In genomic region chr2:137853399-137854259, GRCm38 (mm10) we compare ENCODE assay signal across 16 mouse cellular contexts.
DNase-seq lines count a peak whose midpoint lies in the region; ATAC-seq and TF ChIP-seq lines count a peak whose summit lies in the region.
"Had no signal": no experiment of that assay in that cellular context is flagged by ENCODE, and none has a peak within 500 bp of the region (broad histone marks: within the 10 kb centered on the region; RNA-seq: fewer than 3 reads in every experiment).

No protein-coding gene starts in this region.

- no peak for TF ChIP-seq POLR2A in myocyte (IDR thresholded peaks at IDR 0.05; ENCODE audit: insufficient read length, low read depth)

- no peak overlapping the region for H3K9ac ChIP-seq in heart, embryonic 13.5 days
- H3K9ac ChIP-seq in kidney, embryonic 14.5 days (ENCODE audit: low read depth, low read length): no peak overlapping the region
- H3K9ac ChIP-seq: forebrain, embryonic 13.5 days; heart, embryonic 15.5 days had no signal

- H3K9me3 ChIP-seq in heart, embryonic 13.5 days: no peaks in the 10 kb centered on the region
- no peaks in the 10 kb centered on the region for H3K9me3 ChIP-seq in kidney, embryonic 14.5 days (ENCODE audit: control insufficient read depth, low read length)
- no peaks in the 10 kb centered on the region for H3K9me3 ChIP-seq in limb, embryonic 10.5 days (replicated peaks)
- H3K9me3 ChIP-seq: forebrain, embryonic 13.5 days; heart, embryonic 15.5 days had no signal

- WGBS in heart, embryonic 13.5 days: 78% methylated on average over 10 of the region's 10 CpGs
- WGBS in kidney, embryonic 14.5 days: 35% methylated on average over 10 of the region's 10 CpGs
- WGBS in limb, embryonic 10.5 days: 34% methylated on average over 10 of the region's 10 CpGs

- H3K27ac ChIP-seq in heart, embryonic 13.5 days (replicated peaks): peak overlapping the region; percentile 42
- no peak overlapping the region for H3K27ac ChIP-seq in kidney, embryonic 14.5 days (ENCODE audit: low read depth, low read length)
- H3K27ac ChIP-seq in limb, embryonic 10.5 days: no peak overlapping the region
- H3K27ac ChIP-seq: forebrain, embryonic 13.5 days; heart, embryonic 15.5 days had no signal

- no peak overlapping the region for H3K4me2 ChIP-seq in heart, embryonic 13.5 days
- H3K4me2 ChIP-seq in kidney, embryonic 14.5 days (replicated peaks; ENCODE audit: low read depth, low read length): no peak overlapping the region
- H3K4me2 ChIP-seq in myocyte (ENCODE audit: low read depth): peak overlapping the region; percentile 22
- H3K4me2 ChIP-seq: forebrain, embryonic 13.5 days; heart, embryonic 15.5 days; liver, embryonic 11.5 days had no signal

- no peak for DNase-seq in heart, adult 18-20 months
- peak; percentile 3 to 4 for DNase-seq in kidney, postnatal 4 days
- peak; percentile 58 for DNase-seq in limb, embryonic 10.5 days (ENCODE audit: low spot score)
- no peak for DNase-seq in left cerebral cortex, postnatal 36 days (ENCODE audit: low spot score in 2 of 2)
- no peak for DNase-seq in right cerebral cortex, postnatal 36 days (ENCODE audit: low spot score in 2 of 2)
- DNase-seq: B cell, adult 2 months; cerebellum, adult 2 months; gastrocnemius, postnatal 10 days; spleen, adult 18-20 months; thymus, postnatal 4 days had no signal

- no peak overlapping the region for H3ac ChIP-seq in myocyte (ENCODE audit: control insufficient read depth, insufficient read length)

- peaks cover 15% of the 10 kb centered on the region for H3K4me1 ChIP-seq in heart, embryonic 13.5 days
- peaks cover 4% of the 10 kb centered on the region; the same call in 1 of the 2 replicates for H3K4me1 ChIP-seq in kidney, embryonic 14.5 days (ENCODE audit: control insufficient read depth, insufficient read depth, low read length)
- H3K4me1 ChIP-seq in limb, embryonic 10.5 days: peaks cover 24% of the 10 kb centered on the region
- H3K4me1 ChIP-seq: forebrain, embryonic 13.5 days; heart, embryonic 15.5 days had no signal

- ATAC-seq in heart, embryonic 13.5 days (ENCODE audit: extremely low read depth, insufficient number of reproducible peaks, low FRiP score, low TSS enrichment): no peak
- no peak; the same call in 1 of the 2 replicates for ATAC-seq in kidney, embryonic 14.5 days (ENCODE audit: low FRiP score, low TSS enrichment)
- ATAC-seq: forebrain, embryonic 13.5 days had no signal

- no peaks in the 10 kb centered on the region for H3K36me3 ChIP-seq in heart, embryonic 13.5 days
- no peaks in the 10 kb centered on the region for H3K36me3 ChIP-seq in kidney, embryonic 14.5 days (ENCODE audit: control insufficient read depth, insufficient read depth, low read length)
- H3K36me3 ChIP-seq in limb, embryonic 10.5 days: no peaks in the 10 kb centered on the region
- no peaks in the 10 kb centered on the region for H3K36me3 ChIP-seq in myocyte (ENCODE audit: control insufficient read depth, insufficient read depth)
- H3K36me3 ChIP-seq: heart, embryonic 15.5 days had no signal

- H3K27me3 ChIP-seq in heart, embryonic 13.5 days (replicated peaks): no peaks in the 10 kb centered on the region
- H3K27me3 ChIP-seq in kidney, embryonic 14.5 days (ENCODE audit: control insufficient read depth, insufficient read depth, low read length): no peaks in the 10 kb centered on the region
- H3K27me3 ChIP-seq in limb, embryonic 10.5 days (ENCODE audit: low read depth, poor library complexity, severe bottlenecking): no peaks in the 10 kb centered on the region
- H3K27me3 ChIP-seq in myocyte (ENCODE audit: control insufficient read depth, insufficient read depth, insufficient read length): no peaks in the 10 kb centered on the region
- H3K27me3 ChIP-seq: forebrain, embryonic 13.5 days; heart, embryonic 15.5 days had no signal

- H3K4me3 ChIP-seq in heart, embryonic 13.5 days: no peak overlapping the region
- H3K4me3 ChIP-seq in kidney, embryonic 14.5 days (ENCODE audit: low read length): no peak overlapping the region
- H3K4me3 ChIP-seq in limb, embryonic 10.5 days: no peak overlapping the region
- H3K4me3 ChIP-seq in myocyte: no peak overlapping the region
- H3K4me3 ChIP-seq: forebrain, embryonic 13.5 days; heart, embryonic 15.5 days had no signal

- intact Hi-C loops in left cerebral cortex, postnatal 36 days (cut with DNase I): no loop called here

- no peaks in the 10 kb centered on the region for H3K79me2 ChIP-seq in myocyte (ENCODE audit: control insufficient read depth, insufficient read depth)

TF ChIP-seq in myocyte, 11 proteins besides CTCF, POLR2A, EP300 and RAD21:
- TF ChIP-seq MYOG (IDR thresholded peaks at IDR 0.05; ENCODE audit: control insufficient read depth in 1 of 3, insufficient read depth in 1 of 3, insufficient read length in 2 of 3, low read depth in 2 of 3): no peak
- TF ChIP-seq MYOD1 (IDR thresholded peaks at IDR 0.05; ENCODE audit: control insufficient read depth in 1 of 3, insufficient read length in 2 of 3, low read depth in 2 of 3): peak; percentile 4 to 58 (median 36)

Comparison
In these comparisons a context has a peak if more than half of its experiments do, and no peak if none do; other contexts are left out.
1. DNase-seq: peak in kidney, postnatal 4 days (2 of 2) and limb, embryonic 10.5 days (single experiment); none in heart, adult 18-20 months (0 of 2), left cerebral cortex, postnatal 36 days (0 of 2) and right cerebral cortex, postnatal 36 days (0 of 2).